Mouse (Mus musculus): ENCODE data around the gene Tmem63b. TPM values are rescaled to one million over a fixed set of nuclear protein-coding genes. Genes with fewer than 3 reads are reported as not detected.

Tmem63b gene
- polyA plus RNA-seq (2012; fragmentation: generic; extraction: Trizol) = 10 to 100 TPM; 20.6 to 48.1 TPM

DNA sequence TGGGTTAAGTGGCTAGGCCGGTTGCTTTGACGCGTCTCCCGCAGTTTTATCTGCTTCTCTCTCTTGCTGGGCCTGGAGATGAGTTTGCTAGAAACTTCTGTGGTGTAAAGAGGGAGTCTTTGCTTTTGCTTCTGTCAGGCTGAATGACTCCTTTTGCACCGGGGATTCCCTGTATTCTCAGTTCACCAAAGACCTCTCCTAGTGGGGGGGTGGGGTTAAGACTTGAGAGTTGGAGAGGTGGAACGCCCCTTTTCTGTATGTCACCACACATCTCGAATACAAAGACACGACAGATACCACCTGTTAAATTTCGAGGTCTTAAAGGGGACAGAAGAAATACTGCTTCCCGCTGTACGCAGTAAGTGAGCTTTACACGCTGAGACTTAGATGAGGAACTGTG is at the start of gene Tmem63b:
Gene Tmem63b, minus strand, starts transcription at position 190 of the 400 bp plus-strand sequence.

GRCm38 (mm10) chr17:45733735-45734301 is 47.1 kb upstream of the Tmem63b start, which contains the start of gene 1600014C23Rik:
TSS of gene 1600014C23Rik (minus strand) at chr17:45733844.

DNA sequence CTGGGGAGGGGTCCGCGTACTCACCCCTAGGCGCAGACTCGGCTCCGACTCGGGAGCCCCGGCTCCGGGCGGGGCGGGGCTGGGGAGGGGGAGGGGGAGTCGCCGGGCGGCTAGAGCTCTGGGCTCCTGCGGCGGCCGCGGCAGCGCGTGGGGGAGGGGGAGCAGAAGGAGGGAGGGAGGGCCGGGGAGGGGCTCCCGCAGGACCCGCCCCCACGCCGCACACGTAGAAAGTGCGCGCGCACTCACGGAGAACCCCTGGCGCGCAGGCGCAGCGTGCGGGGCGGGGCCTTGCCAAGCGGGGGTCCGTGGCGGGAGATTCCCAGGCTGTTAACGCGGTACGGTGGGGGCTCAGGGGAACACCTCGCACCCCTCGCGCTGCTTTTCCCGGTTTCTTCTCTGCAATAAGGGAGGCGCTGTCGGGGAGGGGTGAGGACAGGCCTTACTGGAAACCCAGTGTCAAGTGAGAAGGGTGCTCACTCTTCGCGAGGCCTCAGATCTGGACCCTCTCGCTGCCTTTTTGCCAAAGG is 549 bp downstream of the Tmem63b start, which contains the start of gene Mrpl14:
Gene Mrpl14, plus strand, starts transcription at position 230 of the 527 bp plus-strand sequence.

DNA sequence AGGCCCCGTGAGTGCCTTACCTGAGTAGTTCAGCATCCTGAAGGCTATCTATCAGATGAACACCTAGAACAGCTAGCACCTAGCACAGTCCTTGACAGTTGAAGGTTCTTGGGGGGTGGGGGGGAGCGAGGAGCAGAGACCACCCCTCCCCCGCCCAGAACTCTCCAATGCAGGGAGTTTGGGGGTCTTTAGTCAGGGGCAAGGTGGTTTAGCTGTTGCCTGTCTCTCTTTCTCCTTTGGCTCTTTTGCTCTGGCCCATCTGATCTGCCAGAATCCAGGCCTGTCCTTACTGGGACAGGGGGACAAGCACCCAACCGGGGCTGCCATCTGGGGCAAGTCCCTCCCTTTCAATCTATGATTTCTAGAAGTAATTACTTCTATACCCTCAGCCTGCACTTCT is 27.5 kb downstream of the Tmem63b start, which contains the start of gene Capn11:
Gene Capn11, minus strand, starts transcription at position 101 of the 400 bp plus-strand sequence.

Other genes starting within 250 kb of the Tmem63b start
- gene Spats1, start 211.5 kb downstream of the Tmem63b start, polyA plus RNA-seq (2012; fragmentation: generic; extraction: Trizol) = under 1 TPM; 0.02 to 0.18 TPM
- 1 to 10 TPM; 8.8 to 9.1 TPM for gene Aars2, start 180.1 kb downstream of the Tmem63b start, polyA plus RNA-seq (2012; fragmentation: generic; extraction: Trizol)
- not detected for gene Tcte1, start 163.5 kb downstream of the Tmem63b start, polyA plus RNA-seq (2012; fragmentation: generic; extraction: Trizol)
- under 1 TPM; under 0.01 to 0.01 TPM for gene Tmem151b, start 137.2 kb downstream of the Tmem63b start, polyA plus RNA-seq (2012; fragmentation: generic; extraction: Trizol)
- gene Nfkbie, start 131.2 kb downstream of the Tmem63b start, polyA plus RNA-seq (2012; fragmentation: generic; extraction: Trizol) = 10 to 100 TPM; 10.4 to 27.8 TPM
- 100 to 1,000 TPM; 102 to 176 TPM for gene Slc35b2, start 123.0 kb downstream of the Tmem63b start, polyA plus RNA-seq (2012; fragmentation: generic; extraction: Trizol)
- 1,000 to 10,000 TPM; 1,208 to 1,445 TPM for gene Hsp90ab1, start 113.6 kb downstream of the Tmem63b start, polyA plus RNA-seq (2012; fragmentation: generic; extraction: Trizol)
- 100 to 1,000 TPM; 278 to 332 TPM for gene Slc29a1, start 87.3 kb downstream of the Tmem63b start, polyA plus RNA-seq (2012; fragmentation: generic; extraction: Trizol)
- under 1 TPM; 0.05 to 0.26 TPM for gene Mymx, start 84.8 kb downstream of the Tmem63b start, polyA plus RNA-seq (2012; fragmentation: generic; extraction: Trizol)
- gene Capn11, start 27.6 kb downstream of the Tmem63b start, polyA plus RNA-seq (2012; fragmentation: generic; extraction: Trizol) = under 1 TPM in 1 of 2 experiments, not detected in 1; 0.35 TPM
- 100 to 1,000 TPM; 383 to 513 TPM for gene Mrpl14, start 583 bp downstream of the Tmem63b start, polyA plus RNA-seq (2012; fragmentation: generic; extraction: Trizol)
- not detected for gene 1600014C23Rik, start 46.9 kb upstream of the Tmem63b start, polyA plus RNA-seq (2012; fragmentation: generic; extraction: Trizol)

All from C3H10T1/2 (cell line).